Mouse (Mus musculus) limb, embryonic 15.5 days (tissue): Measurements from ENCODE around the gene Nme7. TPM values are rescaled to one million over a fixed set of nuclear protein-coding genes. Genes with fewer than 3 reads are reported as not detected.
A peak's percentile ranks its signal among the peaks of the same experiment; 100 is the strongest.

Experiments
- ATAC-seq: fragments of 200-750 bp; cut with Nextera tagmentation; 2 replicates; pipeline ENCODE4 v1.8.0; 2017; ENCODE audit warnings: low read depth, moderate TSS enrichment; ENCODE audit not compliant: insufficient number of reproducible peaks, low FRiP score, low TSS enrichment
- H3K27ac ChIP-seq: fragments of 300-500 bp; sonication (generic); 2 replicates; pipeline ENCODE4 v1.5.1; 2015; ENCODE audit warnings: moderate library complexity, mild to moderate bottlenecking, inconsistent platforms
- H3K27me3 ChIP-seq: fragments of 300-500 bp; sonication (generic); 2 replicates; pipeline ENCODE4 v1.6.1; 2015; ENCODE audit warnings: inconsistent platforms
- H3K36me3 ChIP-seq: fragments of 300-500 bp; sonication (generic); 2 replicates; pipeline ENCODE4 v1.6.1; 2015; ENCODE audit warnings: inconsistent platforms
- H3K4me1 ChIP-seq: fragments of 300-500 bp; sonication (generic); 2 replicates; pipeline ENCODE4 v1.6.1; 2015; ENCODE audit warnings: inconsistent platforms
- H3K4me2 ChIP-seq: fragments of 300-500 bp; sonication (generic); 2 replicates; pipeline ENCODE4 v1.6.1; 2015; ENCODE audit warnings: mild to moderate bottlenecking, inconsistent platforms
- H3K4me3 ChIP-seq: fragments of 300-500 bp; sonication (generic); 2 replicates; pipeline ENCODE4 v1.5.1; 2015; ENCODE audit warnings: mild to moderate bottlenecking, inconsistent platforms
- H3K9ac ChIP-seq: fragments of 300-500 bp; sonication (generic); 2 replicates; pipeline ENCODE4 v1.6.1; 2015; ENCODE audit warnings: inconsistent platforms
- H3K9me3 ChIP-seq: fragments of 300-500 bp; sonication (generic); 2 replicates; pipeline ENCODE4 v1.6.1; 2016; ENCODE audit warnings: inconsistent platforms
- WGBS: fragments of 180-500 bp; shearing (Covaris S2); methylation state at CpG from one replicate; pipeline ENCODE4 v1.1.7; 2015; 5-methylcytosine and 5-hydroxymethylcytosine counted together
- polyA plus RNA-seq: library from polyadenylated mRNA; unstranded; fragments of >200 nt; fragmentation: Nextera tagmentation; extraction: Ambion mirVana; gene quantifications from 2 replicates; pipeline ENCODE4 v1.2.1, GENCODE M21; 2015

Gene Nme7
- 30.3 and 31.4 TPM in 2 replicates for polyA plus RNA-seq

- H3K27me3 ChIP-seq: no peaks in the 10 kb centered on the region
- H3K4me2 ChIP-seq: no peak within 1 kb of the TSS
- ATAC-seq: no peak
- no peak within 1 kb of the TSS for H3K4me3 ChIP-seq
- H3K9ac ChIP-seq: no peak within 1 kb of the TSS
- H3K9me3 ChIP-seq: no peaks in the 10 kb centered on the region
- 83% methylated on average over 5 of the region's 5 CpGs for WGBS
- H3K4me1 ChIP-seq: peaks cover 17% of the 10 kb centered on the region
- H3K27ac ChIP-seq: no peak within 1 kb of the TSS
- H3K36me3 ChIP-seq: peaks cover 37% of the 10 kb centered on the region
Observed at GRCm38 (mm10) chr1:164303821-164304220, at the start of gene Nme7. Gene Nme7 (plus strand): TSS chr1:164304121.

DNA sequence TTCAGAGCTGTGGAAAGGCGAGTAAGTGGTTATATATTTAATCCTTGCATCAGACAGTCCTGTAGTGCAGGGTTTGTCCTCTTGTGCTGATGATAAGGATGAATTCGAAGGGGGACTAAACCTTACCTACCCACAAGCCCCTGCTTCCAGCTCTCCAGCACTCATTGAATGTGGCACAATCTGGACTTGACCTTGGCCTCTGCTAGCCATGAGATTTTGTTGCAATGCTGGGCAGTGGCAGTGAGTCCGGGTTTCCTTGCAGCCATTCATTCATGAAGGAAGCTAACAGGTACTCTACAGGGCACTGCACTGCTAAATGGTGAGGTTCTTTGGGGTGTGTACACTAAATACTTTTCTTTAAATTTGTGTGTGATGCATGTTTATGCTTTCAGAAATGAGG, 49.1 kb upstream of the Nme7 start:
- Histone ChIP-seq H3K4me2 (no peak overlapping the region), H3K9me3 (no peaks in the 10 kb centered on the region), H3K4me1 (peaks cover 12% of the 10 kb centered on the region), H3K36me3 (peaks cover 17% of the 10 kb centered on the region; the same call in 1 of the 2 replicates), H3K27ac (no peak overlapping the region), H3K4me3 (no peak overlapping the region), H3K27me3 (no peaks in the 10 kb centered on the region), H3K9ac (no peak overlapping the region)
- no peak for ATAC-seq
- WGBS: 85% methylated on average over 3 of the region's 3 CpGs

DNA sequence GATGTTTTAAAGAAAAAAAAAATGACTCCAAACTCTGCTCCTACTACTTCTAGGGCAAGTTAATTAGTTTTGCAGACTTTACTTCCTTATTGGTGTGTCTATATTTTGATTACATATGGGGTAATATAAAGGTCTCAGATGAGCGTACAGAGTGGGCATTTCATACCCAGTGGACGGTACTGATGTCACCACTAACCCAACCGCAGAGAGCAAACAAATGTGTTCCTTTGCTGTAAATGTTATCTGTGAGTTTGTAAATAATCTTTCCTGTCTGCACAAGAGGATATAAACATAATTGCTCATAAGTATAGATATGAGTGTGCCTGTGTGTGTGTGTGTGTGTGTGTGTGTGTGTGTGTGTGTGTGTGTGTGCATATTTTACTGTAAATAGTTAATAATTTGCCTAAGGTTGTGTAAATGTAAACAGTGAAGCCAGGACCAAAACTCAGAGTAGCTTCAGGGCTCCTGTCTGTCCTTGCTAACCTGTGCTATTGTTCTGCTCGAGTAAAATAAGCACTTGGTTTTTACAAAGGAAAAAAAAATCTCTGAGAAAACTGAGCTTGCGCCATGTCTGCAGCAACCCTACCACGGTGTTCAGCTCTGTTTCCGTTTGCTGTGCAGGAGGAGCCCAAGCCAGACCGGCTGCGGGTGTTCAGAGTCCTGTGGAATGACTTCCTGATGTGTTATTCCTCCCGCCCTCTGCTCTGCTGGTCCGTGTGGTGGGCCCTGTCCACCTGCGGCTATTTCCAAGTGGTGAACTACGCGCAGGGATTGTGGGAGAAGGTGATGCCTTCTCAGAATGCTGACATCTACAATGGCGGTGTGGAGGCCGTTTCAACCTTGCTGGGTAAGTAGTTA, 43.5 kb upstream of the Nme7 start:
- Histone ChIP-seq H3K36me3 (peaks cover 35% of the 10 kb centered on the region), H3K27me3 (no peaks in the 10 kb centered on the region), H3K27ac (no peak overlapping the region), H3K4me3 (no peak overlapping the region), H3K4me2 (no peak overlapping the region), H3K9me3 (no peaks in the 10 kb centered on the region), H3K9ac (no peak overlapping the region), H3K4me1 (no peaks in the 10 kb centered on the region)
- whole genome bisulfite sequencing: 73% methylated on average over 16 of the region's 16 CpGs
- ATAC-seq: no peak

DNA sequence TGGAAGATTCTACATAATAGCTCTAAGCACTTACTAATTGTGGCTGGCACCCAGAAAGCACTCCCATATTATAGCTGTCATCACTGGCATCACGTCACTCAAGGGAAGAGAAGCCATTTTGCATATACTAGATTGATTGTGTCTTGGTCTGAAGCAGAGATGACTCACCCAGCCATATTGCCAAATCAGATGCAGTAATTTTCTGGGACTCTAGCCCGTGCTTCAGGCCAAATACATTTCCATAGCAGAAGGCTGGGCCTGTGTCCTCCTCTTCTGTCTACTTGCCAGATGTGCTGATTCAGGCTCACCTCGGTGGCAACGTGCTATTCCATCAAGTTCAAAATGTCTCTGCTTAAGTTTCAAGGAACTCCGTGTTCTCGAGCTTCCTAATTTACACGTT, 42.4 kb upstream of the Nme7 start:
- no peaks in the 10 kb centered on the region for H3K9me3 ChIP-seq
- no peak for ATAC-seq
- no peak overlapping the region for H3K27ac ChIP-seq
- no peaks in the 10 kb centered on the region for H3K27me3 ChIP-seq
- no peak overlapping the region for H3K4me2 ChIP-seq
- H3K9ac ChIP-seq: no peak overlapping the region
- 68% methylated on average over 7 of the region's 7 CpGs for WGBS
- no peak overlapping the region for H3K4me3 ChIP-seq
- H3K4me1 ChIP-seq: no peaks in the 10 kb centered on the region
- H3K36me3 ChIP-seq: peaks cover 35% of the 10 kb centered on the region

- no peaks in the 10 kb centered on the region for H3K27me3 ChIP-seq
- no peak overlapping the region for H3K4me3 ChIP-seq
- no peaks in the 10 kb centered on the region for H3K9me3 ChIP-seq
- H3K27ac ChIP-seq: no peak overlapping the region
- H3K4me2 ChIP-seq: no peak overlapping the region
- H3K36me3 ChIP-seq: no peaks in the 10 kb centered on the region
- no peak for ATAC-seq
- H3K9ac ChIP-seq: no peak overlapping the region
- WGBS: 82% methylated on average over 7 of the region's 7 CpGs
- peaks cover 7% of the 10 kb centered on the region; the same call in 1 of the 2 replicates for H3K4me1 ChIP-seq
Observed at GRCm38 (mm10) chr1:164270941-164271340, 33.0 kb upstream of the Nme7 start.

- no peak overlapping the region for H3K4me2 ChIP-seq
- ATAC-seq: no peak
- WGBS: 8% methylated on average over 6 of the region's 6 CpGs
Observed at GRCm38 (mm10) chr1:164273659-164274058, 30.3 kb upstream of the Nme7 start.

GRCm38 (mm10) chr1:164275455-164275954, 28.4 kb upstream of the Nme7 start, which contains the start of gene Ccdc181:
Gene Ccdc181 (plus strand): TSS chr1:164275585.
- 0 out of 2 replicates have a peak within 1 kb of the TSS, but pooled peaks have one; percentile 26 for H3K9ac ChIP-seq
- H3K4me3 ChIP-seq: peak within 1 kb of the TSS; percentile 59
- H3K4me1 ChIP-seq: peaks cover 7% of the 10 kb centered on the region; the same call in 1 of the 2 replicates
- no peaks in the 10 kb centered on the region for H3K36me3 ChIP-seq
- 0% methylated on average over 31 of the region's 31 CpGs for WGBS
- peak within 1 kb of the TSS; percentile 89 for H3K4me2 ChIP-seq
- H3K9me3 ChIP-seq: no peaks in the 10 kb centered on the region
- no peak within 1 kb of the TSS for H3K27ac ChIP-seq
- no peaks in the 10 kb centered on the region for H3K27me3 ChIP-seq
- ATAC-seq: peak; percentile 79; the same call in 1 of the 2 replicates

More at GRCm38 (mm10) chr1:164273659-164274058, 30.3 kb upstream of the Nme7 start:
- no peaks in the 10 kb centered on the region for H3K9me3 ChIP-seq
- no peaks in the 10 kb centered on the region for H3K36me3 ChIP-seq
- no peak overlapping the region for H3K27ac ChIP-seq
- H3K27me3 ChIP-seq: no peaks in the 10 kb centered on the region
- H3K9ac ChIP-seq: no peak overlapping the region
- H3K4me3 ChIP-seq: no peak overlapping the region
- peaks cover 7% of the 10 kb centered on the region; the same call in 1 of the 2 replicates for H3K4me1 ChIP-seq

- H3K4me1 ChIP-seq: peaks cover 7% of the 10 kb centered on the region; the same call in 1 of the 2 replicates
- H3K4me2 ChIP-seq: no peak overlapping the region
- no peaks in the 10 kb centered on the region for H3K36me3 ChIP-seq
- H3K27ac ChIP-seq: no peak overlapping the region
- 83% methylated on average over 3 of the region's 3 CpGs for WGBS
- no peaks in the 10 kb centered on the region for H3K27me3 ChIP-seq
- ATAC-seq: no peak
- H3K9me3 ChIP-seq: no peaks in the 10 kb centered on the region
- H3K9ac ChIP-seq: no peak overlapping the region
- no peak overlapping the region for H3K4me3 ChIP-seq
Observed at GRCm38 (mm10) chr1:164276552-164276951, 27.4 kb upstream of the Nme7 start.

DNA sequence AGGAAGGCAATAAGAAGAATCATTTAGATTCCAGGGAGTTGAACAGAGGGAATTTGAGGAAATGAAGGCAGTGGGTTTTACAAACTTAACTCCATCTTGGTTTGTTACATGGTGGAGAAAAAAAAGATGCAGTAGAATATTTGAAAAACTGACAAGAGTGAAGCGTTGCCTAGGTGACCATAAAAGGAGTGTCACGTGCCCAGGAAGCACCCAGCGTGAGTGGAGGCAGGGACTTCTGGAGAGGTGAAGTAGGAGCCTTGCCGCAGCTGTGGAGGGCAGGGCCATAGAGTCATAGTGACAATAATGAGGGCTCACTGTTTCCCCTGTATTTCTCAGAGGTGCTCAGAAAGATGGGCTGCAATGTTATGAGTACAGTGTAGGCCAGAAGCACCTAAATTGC, 24.6 kb upstream of the Nme7 start:
- Histone ChIP-seq H3K36me3 (no peaks in the 10 kb centered on the region), H3K4me2 (no peak overlapping the region)
- 54% methylated on average over 4 of the region's 4 CpGs for whole genome bisulfite sequencing

GRCm38 (mm10) chr1:164284007-164284406, 19.9 kb upstream of the Nme7 start:
- 89% methylated on average over 3 of the region's 3 CpGs for WGBS
- H3K9me3 ChIP-seq: no peaks in the 10 kb centered on the region

More for the DNA sequence above, 24.6 kb upstream of the Nme7 start:
- Histone ChIP-seq H3K4me1 (peaks cover 7% of the 10 kb centered on the region; the same call in 1 of the 2 replicates), H3K4me3 (no peak overlapping the region), H3K9ac (no peak overlapping the region), H3K27ac (no peak overlapping the region), H3K27me3 (no peaks in the 10 kb centered on the region), H3K9me3 (no peaks in the 10 kb centered on the region)
- no peak for ATAC-seq

GRCm38 (mm10) chr1:164287406-164287805, 16.5 kb upstream of the Nme7 start:
- WGBS: 70% methylated on average over 15 of the region's 15 CpGs
- Histone ChIP-seq H3K9ac (no peak overlapping the region), H3K27me3 (no peaks in the 10 kb centered on the region), H3K4me2 (no peak overlapping the region), H3K9me3 (no peaks in the 10 kb centered on the region), H3K36me3 (peaks cover 19% of the 10 kb centered on the region), H3K4me1 (no peaks in the 10 kb centered on the region), H3K4me3 (no peak overlapping the region), H3K27ac (no peak overlapping the region)
- no peak for ATAC-seq

More at GRCm38 (mm10) chr1:164284007-164284406, 19.9 kb upstream of the Nme7 start:
- Histone ChIP-seq H3K36me3 (no peaks in the 10 kb centered on the region), H3K4me2 (no peak overlapping the region), H3K27ac (no peak overlapping the region), H3K4me1 (no peaks in the 10 kb centered on the region), H3K4me3 (no peak overlapping the region), H3K27me3 (no peaks in the 10 kb centered on the region), H3K9ac (no peak overlapping the region)
- no peak for ATAC-seq

GRCm38 (mm10) chr1:164292040-164292439, 11.9 kb upstream of the Nme7 start:
- WGBS: 86% methylated on average over 5 of the region's 5 CpGs
- H3K36me3 ChIP-seq: peaks cover 50% of the 10 kb centered on the region
- H3K27me3 ChIP-seq: no peaks in the 10 kb centered on the region

More at GRCm38 (mm10) chr1:164292040-164292439, 11.9 kb upstream of the Nme7 start:
- Histone ChIP-seq H3K27ac (no peak overlapping the region), H3K4me1 (no peaks in the 10 kb centered on the region), H3K9ac (no peak overlapping the region), H3K4me3 (no peak overlapping the region), H3K9me3 (no peaks in the 10 kb centered on the region), H3K4me2 (no peak overlapping the region)
- no peak for ATAC-seq
